Mouse (Mus musculus): Measurements from ENCODE around the gene Mtif3.

Gene Mtif3

GRCm38 (mm10) chr5:146963118-146963936 lies at the start of gene Mtif3:
TSS of gene Mtif3 (minus strand) at chr5:146963800.
- DNase-seq: peak; percentile 84

GRCm38 (mm10) chr5:147011333-147011732 lies 47.7 kb upstream of the Mtif3 start:
- DNase-seq: no peak

- DNase-seq: no peak
Measured at GRCm38 (mm10) chr5:147003303-147003702, 39.7 kb upstream of the Mtif3 start.

- DNase-seq: no peak
Measured at GRCm38 (mm10) chr5:147001312-147001711, 37.7 kb upstream of the Mtif3 start.

GRCm38 (mm10) chr5:146998802-146999201 lies 35.2 kb upstream of the Mtif3 start:
- no peak for DNase-seq

- no peak for DNase-seq
Measured at GRCm38 (mm10) chr5:146996812-146997211, 33.2 kb upstream of the Mtif3 start.

- DNase-seq: no peak
Measured at GRCm38 (mm10) chr5:146994973-146995372, 31.4 kb upstream of the Mtif3 start.

GRCm38 (mm10) chr5:146993509-146993908 lies 29.9 kb upstream of the Mtif3 start:
- DNase-seq: no peak

GRCm38 (mm10) chr5:146989051-146989450 lies 25.5 kb upstream of the Mtif3 start:
- DNase-seq: no peak

- DNase-seq: no peak
Measured at GRCm38 (mm10) chr5:146987588-146987987, 24.0 kb upstream of the Mtif3 start.

- DNase-seq: no peak
Measured at GRCm38 (mm10) chr5:146985725-146986433, 22.3 kb upstream of the Mtif3 start.

- DNase-seq: no peak
Measured at GRCm38 (mm10) chr5:146983216-146983615, 19.6 kb upstream of the Mtif3 start.

- no peak for DNase-seq
Measured at GRCm38 (mm10) chr5:146981376-146981775, 17.8 kb upstream of the Mtif3 start.

- no peak for DNase-seq
Measured at GRCm38 (mm10) chr5:146974781-146975123, 11.2 kb upstream of the Mtif3 start.

- no peak for DNase-seq
Measured at GRCm38 (mm10) chr5:146973858-146974780, 10.5 kb upstream of the Mtif3 start.

- DNase-seq: no peak
Measured at GRCm38 (mm10) chr5:146973353-146973752, 9.8 kb upstream of the Mtif3 start.

- DNase-seq: no peak
Measured at GRCm38 (mm10) chr5:146971776-146972561, 8.4 kb upstream of the Mtif3 start.

GRCm38 (mm10) chr5:146968695-146969393 lies 5.2 kb upstream of the Mtif3 start:
- DNase-seq: no peak

GRCm38 (mm10) chr5:146963937-146964278 lies 308 bp upstream of the Mtif3 start:
- DNase-seq: no peak

GRCm38 (mm10) chr5:146956678-146957077 lies 6.9 kb downstream of the Mtif3 start:
- no peak for DNase-seq

- DNase-seq: no peak
Measured at GRCm38 (mm10) chr5:146955651-146956050, 7.9 kb downstream of the Mtif3 start.

GRCm38 (mm10) chr5:146954576-146954975 lies 9.0 kb downstream of the Mtif3 start:
- no peak for DNase-seq

All from layer of hippocampus, adult 9-11 months (tissue).